Mouse (Mus musculus) lung, embryonic 16.5 days (tissue): ENCODE measurements around the gene Mgat3. TPM values are rescaled to one million over a fixed set of nuclear protein-coding genes. Genes with fewer than 3 reads are reported as not detected.

Source experiments
- ATAC-seq: fragments of 200-750 bp; cut with Nextera tagmentation; 2 replicates; pipeline ENCODE4 v1.8.0; 2017; ENCODE audit warnings: low read depth, mild to moderate bottlenecking, moderate library complexity
- H3K27ac ChIP-seq: fragments of 300-500 bp; sonication (generic); 2 replicates; pipeline ENCODE4 v1.5.1; 2014; ENCODE audit warnings: mild to moderate bottlenecking, control low read depth, low read length
- H3K27me3 ChIP-seq: fragments of 300-500 bp; sonication (generic); 2 replicates; pipeline ENCODE4 v1.6.1; 2014; ENCODE audit warnings: low read depth, low read length, mixed read lengths; ENCODE audit not compliant: control insufficient read depth, insufficient read depth
- H3K36me3 ChIP-seq: fragments of 300-500 bp; sonication (generic); 2 replicates; pipeline ENCODE4 v1.6.1; 2014; ENCODE audit warnings: low read length; ENCODE audit not compliant: control insufficient read depth, insufficient read depth
- H3K4me1 ChIP-seq: fragments of 300-500 bp; sonication (generic); replicated peaks from 2 replicates; pipeline ENCODE4 v1.6.1; 2014; ENCODE audit warnings: low read length, mixed read lengths; ENCODE audit not compliant: control insufficient read depth, insufficient read depth
- H3K4me2 ChIP-seq: fragments of 300-500 bp; sonication (generic); 2 replicates; pipeline ENCODE4 v1.6.1; 2014; ENCODE audit warnings: low read depth, low read length, control low read depth
- H3K4me3 ChIP-seq: fragments of 300-500 bp; sonication (generic); 2 replicates; pipeline ENCODE4 v1.5.1; 2014; ENCODE audit warnings: mild to moderate bottlenecking, low read length, control low read depth
- H3K9ac ChIP-seq: fragments of 300-500 bp; sonication (generic); 2 replicates; pipeline ENCODE4 v1.6.1; 2014; ENCODE audit warnings: low read length, control low read depth
- H3K9me3 ChIP-seq: fragments of 300-500 bp; sonication (generic); 2 replicates; pipeline ENCODE4 v1.6.1; 2016; ENCODE audit warnings: low read length; ENCODE audit not compliant: control insufficient read depth
- WGBS: fragments of 180-500 bp; shearing (Covaris S2); extraction: QIAGEN DNeasy Blood & Tissue Kit; methylation state at CpG from one replicate; pipeline ENCODE4 v1.1.7; 2014; 5-methylcytosine and 5-hydroxymethylcytosine counted together
- polyA plus RNA-seq: library from polyadenylated mRNA; unstranded; fragments of >200 nt; fragmentation: Nextera tagmentation; extraction: Ambion mirVana; gene quantifications from 2 replicates; pipeline ENCODE4 v1.2.1, GENCODE M21; 2015

Mgat3 gene
- polyA plus RNA-seq, 1 experiment from 2014 or later: 4.3 TPM

DNA sequence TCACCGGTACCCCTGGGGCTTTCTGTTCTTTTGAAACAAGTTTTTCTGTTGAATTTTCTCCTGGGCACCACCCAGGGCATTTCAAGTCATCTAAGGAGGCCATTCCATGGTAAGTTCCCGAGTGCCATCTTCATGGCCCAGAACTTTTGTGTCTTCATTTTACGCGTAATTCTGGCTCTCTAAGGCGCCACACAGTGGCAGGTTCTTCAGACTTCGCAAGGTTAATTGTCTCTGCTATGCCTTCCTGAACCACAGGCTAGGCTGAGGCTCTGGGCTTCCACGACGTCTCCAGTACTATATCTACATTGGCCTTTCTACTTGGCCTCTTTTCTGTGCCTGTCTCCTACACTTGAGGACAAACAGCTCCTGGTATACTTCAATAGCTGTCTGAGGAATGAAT lies 47.5 kb downstream of the Mgat3 start:
- WGBS: 61% methylated on average over 8 of the region's 8 CpGs

DNA sequence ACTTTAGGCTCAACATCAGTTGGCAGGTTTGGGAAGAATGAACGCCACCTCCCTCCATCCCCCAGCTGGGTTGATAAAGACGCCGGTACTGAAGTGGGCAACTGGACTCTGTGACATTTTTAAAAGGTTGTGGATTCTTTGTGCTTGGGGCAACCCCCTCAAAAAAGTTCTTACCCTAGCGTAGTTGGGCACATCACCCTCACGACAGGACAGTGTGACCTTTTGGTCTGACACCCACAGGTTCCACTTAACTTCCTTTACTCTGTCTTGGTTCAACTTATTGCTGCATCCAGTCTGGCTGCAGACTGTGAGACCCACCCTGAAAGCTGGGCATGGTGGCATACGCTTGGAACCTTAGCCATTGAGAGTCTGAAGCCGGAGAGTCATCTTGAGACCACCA lies 50.2 kb downstream of the Mgat3 start:
- Histone ChIP-seq H3K27ac (no peak overlapping the region), H3K27me3 (no peaks in the 10 kb centered on the region), H3K4me2 (no peak overlapping the region), H3K36me3 (no peaks in the 10 kb centered on the region), H3K9ac (no peak overlapping the region), H3K4me1 (no peaks in the 10 kb centered on the region), H3K4me3 (no peak overlapping the region), H3K9me3 (no peaks in the 10 kb centered on the region)
- no peak for ATAC-seq
- WGBS: 78% methylated on average over 7 of the region's 7 CpGs

More for the DNA sequence above, 47.5 kb downstream of the Mgat3 start:
- Histone ChIP-seq H3K4me2 (no peak overlapping the region), H3K4me1 (no peaks in the 10 kb centered on the region), H3K36me3 (no peaks in the 10 kb centered on the region), H3K27me3 (no peaks in the 10 kb centered on the region), H3K9me3 (no peaks in the 10 kb centered on the region), H3K9ac (no peak overlapping the region), H3K27ac (no peak overlapping the region), H3K4me3 (no peak overlapping the region)
- ATAC-seq: no peak

DNA sequence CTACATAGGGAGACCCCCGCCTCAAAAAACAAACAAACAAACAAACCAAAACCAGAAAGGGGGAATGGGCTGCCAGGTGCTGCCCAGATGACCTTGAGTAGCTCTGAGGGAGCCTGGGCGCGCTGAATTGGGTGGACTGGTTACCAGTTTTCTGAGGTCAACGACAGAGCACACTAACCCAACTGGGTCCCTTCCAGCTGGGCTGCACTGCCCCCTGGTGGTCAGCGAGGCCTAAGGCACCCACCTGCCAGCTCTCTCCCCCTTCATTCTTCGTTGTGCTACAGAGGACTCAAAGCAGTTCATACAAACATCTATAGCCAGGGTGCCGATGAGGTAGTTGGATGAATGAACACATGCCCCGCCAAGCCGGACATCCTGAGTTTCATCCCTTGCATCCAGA lies 51.7 kb downstream of the Mgat3 start:
- H3K36me3 ChIP-seq: no peaks in the 10 kb centered on the region
- H3K4me1 ChIP-seq: no peaks in the 10 kb centered on the region
- no peaks in the 10 kb centered on the region for H3K9me3 ChIP-seq
- no peak overlapping the region for H3K27ac ChIP-seq
- H3K27me3 ChIP-seq: no peaks in the 10 kb centered on the region
- no peak overlapping the region for H3K4me2 ChIP-seq
- no peak overlapping the region for H3K9ac ChIP-seq
- peak; percentile 49; the same call in 1 of the 2 replicates for ATAC-seq
- 26% methylated on average over 9 of the region's 9 CpGs for WGBS
- no peak overlapping the region for H3K4me3 ChIP-seq

DNA sequence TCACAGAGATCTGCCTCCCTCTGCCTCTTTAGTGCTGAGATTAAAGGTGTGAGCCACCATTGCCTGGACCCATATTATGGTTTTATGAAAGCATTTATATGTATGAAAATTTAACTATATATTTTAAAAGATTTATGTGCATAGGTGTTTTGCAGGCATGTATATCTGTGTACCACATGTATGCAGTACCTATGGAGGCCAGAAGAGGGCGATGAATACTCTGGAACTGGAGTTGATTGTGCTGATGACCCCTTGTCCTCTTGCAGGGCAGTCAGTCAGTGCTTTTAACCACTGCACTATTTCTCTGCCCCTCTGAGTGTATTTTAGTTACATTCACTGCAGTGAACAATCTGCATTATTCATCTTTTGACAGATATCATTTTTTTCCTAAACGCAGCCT lies 52.3 kb downstream of the Mgat3 start:
- H3K9ac ChIP-seq: no peak overlapping the region
- no peaks in the 10 kb centered on the region for H3K27me3 ChIP-seq
- no peaks in the 10 kb centered on the region for H3K4me1 ChIP-seq
- 47% methylated on average over 2 of the region's 2 CpGs for WGBS
- H3K36me3 ChIP-seq: no peaks in the 10 kb centered on the region
- H3K4me2 ChIP-seq: no peak overlapping the region
- ATAC-seq: no peak
- no peak overlapping the region for H3K27ac ChIP-seq
- no peak overlapping the region for H3K4me3 ChIP-seq
- H3K9me3 ChIP-seq: no peaks in the 10 kb centered on the region

DNA sequence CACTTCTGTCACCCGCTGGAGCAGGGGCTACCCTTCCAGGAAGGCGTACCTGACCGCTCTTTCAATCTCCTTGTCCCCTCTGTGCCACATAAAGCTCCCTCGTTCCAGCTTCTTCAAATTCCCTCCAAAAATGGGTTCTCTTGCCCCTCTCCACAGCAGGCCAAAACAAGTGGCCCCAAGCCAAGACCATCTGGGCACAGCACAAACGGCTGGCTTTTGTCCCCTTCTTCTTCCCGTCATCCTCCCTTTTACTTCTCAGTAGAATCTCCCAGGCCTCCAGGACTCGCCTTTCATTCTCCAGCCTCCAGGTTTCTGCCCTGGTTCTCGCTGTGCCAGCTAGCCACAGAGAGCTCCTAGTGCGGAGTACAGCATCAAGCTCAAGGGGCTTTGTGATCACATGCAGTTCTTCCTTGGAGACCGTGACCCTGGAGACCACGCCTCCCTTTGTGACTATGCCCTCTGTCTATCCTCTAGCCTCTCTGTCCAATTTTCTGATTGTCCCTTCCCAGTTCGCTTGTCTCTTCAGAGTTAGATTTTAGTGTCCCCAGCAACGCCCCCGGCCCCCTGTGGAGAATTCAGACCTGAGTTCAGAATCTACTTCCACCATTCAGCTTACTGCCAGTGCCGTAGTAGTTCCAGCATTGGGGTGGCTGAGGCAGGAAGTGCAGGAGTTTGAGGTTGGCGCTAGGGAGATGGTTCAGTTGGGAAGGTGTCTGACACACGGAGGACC lies 54.7 kb downstream of the Mgat3 start:
- no peak overlapping the region for H3K4me3 ChIP-seq

DNA sequence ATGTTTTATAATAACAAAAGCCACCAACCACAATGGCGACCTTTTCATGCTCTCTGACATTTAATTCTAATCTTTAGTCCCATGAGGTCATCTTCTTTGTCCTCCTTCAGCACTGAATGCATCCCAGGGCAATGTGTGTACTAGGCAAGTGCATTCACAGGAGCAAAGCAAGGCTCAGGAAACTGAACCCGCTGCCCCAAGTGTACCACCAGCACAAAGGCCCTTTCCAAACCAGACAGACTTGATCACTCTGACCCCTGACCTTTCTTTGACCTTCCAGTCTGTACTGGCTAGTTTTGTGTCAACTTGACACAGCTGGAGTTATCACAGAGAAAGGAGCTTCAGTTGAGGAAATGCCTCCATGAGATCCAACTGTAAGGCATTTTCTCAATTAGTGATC lies 58.8 kb downstream of the Mgat3 start:
- peaks cover 12% of the 10 kb centered on the region for H3K4me1 ChIP-seq
- H3K4me3 ChIP-seq: no peak overlapping the region
- peaks cover 14% of the 10 kb centered on the region for H3K36me3 ChIP-seq
- H3K27me3 ChIP-seq: no peaks in the 10 kb centered on the region
- H3K9ac ChIP-seq: no peak overlapping the region
- no peak overlapping the region for H3K4me2 ChIP-seq
- no peak for ATAC-seq
- 68% methylated on average over 2 of the region's 2 CpGs for WGBS
- no peak overlapping the region for H3K27ac ChIP-seq
- H3K9me3 ChIP-seq: no peaks in the 10 kb centered on the region

More for the DNA sequence above, 54.7 kb downstream of the Mgat3 start:
- no peaks in the 10 kb centered on the region for H3K9me3 ChIP-seq
- H3K9ac ChIP-seq: no peak overlapping the region
- 71% methylated on average over 17 of the region's 17 CpGs for WGBS
- H3K4me1 ChIP-seq: peaks cover 2% of the 10 kb centered on the region
- no peaks in the 10 kb centered on the region for H3K27me3 ChIP-seq
- H3K27ac ChIP-seq: no peak overlapping the region
- no peak for ATAC-seq
- H3K36me3 ChIP-seq: no peaks in the 10 kb centered on the region
- no peak overlapping the region for H3K4me2 ChIP-seq

DNA sequence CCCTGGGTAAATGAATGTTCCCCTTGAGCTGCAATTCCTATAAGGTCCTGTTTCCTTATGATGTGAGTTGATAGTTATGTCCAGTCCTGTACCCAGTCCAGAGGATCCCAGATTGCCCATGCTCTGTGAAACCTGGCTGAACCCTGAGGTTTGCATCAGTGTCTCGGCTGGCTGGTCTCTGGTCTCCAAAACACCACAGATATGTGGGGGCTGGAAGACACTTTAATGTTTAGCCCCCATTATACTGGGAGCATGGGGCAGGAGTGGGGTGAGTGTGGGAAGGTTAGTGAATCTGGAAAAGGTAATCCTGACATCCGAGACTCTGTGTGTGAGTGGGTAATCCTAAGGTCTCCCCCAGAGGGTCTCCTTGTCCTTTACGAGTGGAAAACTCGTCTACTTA lies 59.5 kb downstream of the Mgat3 start:
- no peaks in the 10 kb centered on the region for H3K27me3 ChIP-seq
- H3K9me3 ChIP-seq: no peaks in the 10 kb centered on the region
- peak overlapping the region; percentile 61 for H3K9ac ChIP-seq
- ATAC-seq: no peak
- peaks cover 15% of the 10 kb centered on the region for H3K36me3 ChIP-seq
- H3K4me1 ChIP-seq: peaks cover 12% of the 10 kb centered on the region
- WGBS: 55% methylated on average over 4 of the region's 4 CpGs
- peak overlapping the region; percentile 90 for H3K4me2 ChIP-seq
- peak overlapping the region; percentile 95; the same call in 1 of the 2 replicates for H3K4me3 ChIP-seq
- H3K27ac ChIP-seq: peak overlapping the region; percentile 80

DNA sequence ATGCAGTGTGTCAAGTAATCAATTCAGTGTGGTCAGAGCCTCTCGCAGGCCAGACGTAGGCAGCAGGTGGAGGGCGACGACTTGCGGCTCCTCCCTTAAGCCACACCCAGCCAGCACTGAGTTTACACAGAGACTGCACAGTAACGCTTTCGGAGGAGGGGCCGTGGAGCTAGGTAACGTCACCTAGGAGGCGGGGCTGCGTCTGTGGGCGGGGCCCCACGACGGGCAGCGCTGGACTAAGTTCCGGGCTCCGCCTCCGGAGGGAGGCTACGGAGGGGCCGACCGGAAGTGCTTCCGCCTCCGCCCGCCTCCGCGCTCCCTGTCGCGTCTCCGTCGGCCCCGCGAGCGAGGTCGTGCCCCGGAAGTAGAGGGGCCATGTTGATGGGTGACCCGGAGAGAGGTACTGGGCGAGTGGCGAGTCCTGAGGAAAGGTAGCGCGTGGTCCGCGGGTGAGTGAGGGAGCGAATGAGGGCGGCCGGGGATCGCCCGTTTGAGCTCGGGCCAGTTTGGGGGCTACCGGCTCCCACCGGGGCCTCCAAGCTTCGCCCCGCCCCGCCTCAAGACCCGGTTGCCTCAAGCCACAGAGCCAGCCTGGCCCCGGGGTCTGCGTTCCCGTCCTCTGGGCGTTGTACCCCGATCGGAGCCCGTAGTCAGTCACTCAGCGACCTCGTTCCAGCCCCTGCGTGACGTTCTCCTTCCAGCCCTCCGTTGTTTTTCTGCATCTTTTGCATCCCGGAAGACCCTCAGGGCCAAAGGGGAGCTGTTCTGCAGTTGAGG lies 60.4 kb downstream of the Mgat3 start, which contains the start of gene Mief1:
Gene Mief1, plus strand, starts transcription at position 286 of the 777 bp plus-strand sequence.
- peak; percentile 99 for ATAC-seq
- H3K9me3 ChIP-seq: no peaks in the 10 kb centered on the region
- H3K9ac ChIP-seq: peak within 1 kb of the TSS; percentile 93
- peak within 1 kb of the TSS; percentile 84 for H3K27ac ChIP-seq
- H3K4me3 ChIP-seq: peak within 1 kb of the TSS; percentile 95
- peak within 1 kb of the TSS; percentile 90 for H3K4me2 ChIP-seq
- peaks cover 12% of the 10 kb centered on the region for H3K4me1 ChIP-seq
- WGBS: under 1% methylated on average over 57 of the region's 67 CpGs
- H3K36me3 ChIP-seq: peaks cover 24% of the 10 kb centered on the region
- no peaks in the 10 kb centered on the region for H3K27me3 ChIP-seq

DNA sequence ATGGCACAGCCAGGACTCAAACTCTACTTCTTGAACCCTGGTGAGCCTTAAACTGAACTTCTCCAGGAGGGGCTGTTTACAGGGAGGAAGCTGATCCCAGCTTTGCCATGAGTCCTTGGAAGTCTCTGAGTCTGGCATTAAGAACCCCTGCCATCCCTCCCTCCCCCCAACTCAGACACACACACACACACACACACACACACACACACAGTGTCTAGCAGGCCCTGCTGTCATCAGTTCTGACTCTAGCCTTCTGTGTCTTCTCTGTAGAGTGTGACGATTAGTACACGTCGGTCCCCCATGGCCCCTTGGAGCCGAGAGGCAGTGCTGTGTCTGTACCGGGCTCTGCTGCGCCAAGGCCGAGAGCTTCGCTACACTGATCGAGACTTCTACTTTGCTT lies 62.0 kb downstream of the Mgat3 start, which contains the start of gene AC140267.1:
Gene AC140267.1, plus strand, starts transcription at position 301 of the 400 bp plus-strand sequence.
- peaks cover 31% of the 10 kb centered on the region for H3K36me3 ChIP-seq
- H3K9ac ChIP-seq: peak within 1 kb of the TSS; percentile 93
- no peaks in the 10 kb centered on the region for H3K9me3 ChIP-seq
- no peak for ATAC-seq
- peak within 1 kb of the TSS; percentile 95 for H3K4me3 ChIP-seq
- 92% methylated on average over 9 of the region's 9 CpGs for WGBS
- peak within 1 kb of the TSS; percentile 90 for H3K4me2 ChIP-seq
- no peak within 1 kb of the TSS for H3K27ac ChIP-seq
- H3K27me3 ChIP-seq: no peaks in the 10 kb centered on the region
- H3K4me1 ChIP-seq: peaks cover 12% of the 10 kb centered on the region
